Mouse (Mus musculus) MEL (cell line): ENCODE data around the gene Osbpl9.

ENCODE experiments used
- CHD1 ChIP-seq: IDR thresholded peaks from 2 replicates; pipeline ENCODE4 v1.6.1; 2012; ENCODE audit warnings: low read depth, mild to moderate bottlenecking, inconsistent platforms, low read length, improper control_type of control experiment
- CTCF ChIP-seq, 3 experiments: IDR thresholded peaks in 2 of 3; conservative IDR thresholded peaks in 1 of 3; 2 replicates each; pipeline ENCODE4 v1.5.1; 2011 to 2012; ENCODE audit warnings: low read length in 3 of 3, low read depth in 2 of 3, mild to moderate bottlenecking in 2 of 3, improper control_type of control experiment in 1 of 3, inconsistent platforms in 1 of 3, mixed read lengths in 1 of 3, moderate library complexity in 1 of 3; ENCODE audit not compliant: control insufficient read depth in 1 of 3, insufficient read depth in 1 of 3, poor library complexity in 1 of 3, severe bottlenecking in 1 of 3
- EP300 ChIP-seq, 2 experiments: IDR thresholded peaks; 2 replicates each; pipeline ENCODE4 v1.6.1; 2011; ENCODE audit warnings: improper control_type of control experiment in 2 of 2, low read length in 2 of 2, low read depth in 1 of 2, mild to moderate bottlenecking in 1 of 2
- KAT2A ChIP-seq: conservative IDR thresholded peaks from 2 replicates; pipeline ENCODE4 v1.6.1; 2012; ENCODE audit warnings: low read depth, low read length, improper control_type of control experiment, inconsistent platforms
- POLR2A ChIP-seq, 2 experiments: IDR thresholded peaks; 2 replicates each; pipeline ENCODE4 v1.6.1; 2011 to 2012; ENCODE audit warnings: low read length in 2 of 2, mild to moderate bottlenecking in 2 of 2, control low read depth in 1 of 2, improper control_type of control experiment in 1 of 2, low read depth in 1 of 2, moderate library complexity in 1 of 2; ENCODE audit not compliant: control insufficient read depth in 1 of 2, insufficient read depth in 1 of 2, poor library complexity in 1 of 2
- USF2 ChIP-seq, 2 experiments: IDR thresholded peaks; 2 replicates each; pipeline ENCODE4 v1.6.1; 2011 to 2012; ENCODE audit warnings: improper control_type of control experiment in 2 of 2, low read length in 2 of 2, borderline replicate concordance in 1 of 2, inconsistent platforms in 1 of 2, low read depth in 1 of 2, mild to moderate bottlenecking in 1 of 2; ENCODE audit not compliant: insufficient read depth in 1 of 2

GRCm38 (mm10) chr4:109210253-109210652, 8.2 kb upstream of the Osbpl9 start:
- TF ChIP-seq USF2 (IDR thresholded peaks at IDR 0.05; ENCODE audit: borderline replicate concordance in 1 of 2, insufficient read depth in 1 of 2, low read depth in 1 of 2, low read length in 2 of 2) (no peak), CTCF (IDR thresholded peaks at IDR 0.05 in 2 of 3, conservative IDR thresholded peaks at IDR 0.05 in 1 of 3; ENCODE audit: control insufficient read depth in 1 of 3, insufficient read depth in 1 of 3, low read depth in 2 of 3, low read length in 3 of 3, poor library complexity in 1 of 3, severe bottlenecking in 1 of 3) (no peak), EP300 (IDR thresholded peaks at IDR 0.05; ENCODE audit: low read depth in 1 of 2, low read length in 2 of 2) (no peak), KAT2A (no peak), POLR2A (IDR thresholded peaks at IDR 0.05; ENCODE audit: control insufficient read depth in 1 of 2, insufficient read depth in 1 of 2, low read depth in 1 of 2, low read length in 2 of 2, poor library complexity in 1 of 2) (no peak), CHD1 (no peak)
